Mouse (Mus musculus): ENCODE measurements around the gene Leo1. TPM values are rescaled to one million over a fixed set of nuclear protein-coding genes. Genes with fewer than 3 reads are reported as not detected.

Gene Leo1
- 10 to 100 TPM; 26.1 to 27.1 TPM for total RNA-seq (2021)
- long read RNA-seq, experiment 1, transcript Leo1-201 (12 exons, 2,180 nt) = major isoform, 45 of 52 reads
- long read RNA-seq, experiment 1, partial matches to known transcripts = 3 of 52 reads
- long read RNA-seq, experiment 1, other reads (novel, unspliced or antisense) = 4 of 52 reads
- long read RNA-seq, experiment 2, transcript Leo1-201 (12 exons, 2,180 nt) = major isoform, 17 of 18 reads
- long read RNA-seq, experiment 2, partial matches to known transcripts = 1 of 18 reads
- long read RNA-seq, experiment 2, other reads (novel, unspliced or antisense) = 0 of 18 reads

DNA sequence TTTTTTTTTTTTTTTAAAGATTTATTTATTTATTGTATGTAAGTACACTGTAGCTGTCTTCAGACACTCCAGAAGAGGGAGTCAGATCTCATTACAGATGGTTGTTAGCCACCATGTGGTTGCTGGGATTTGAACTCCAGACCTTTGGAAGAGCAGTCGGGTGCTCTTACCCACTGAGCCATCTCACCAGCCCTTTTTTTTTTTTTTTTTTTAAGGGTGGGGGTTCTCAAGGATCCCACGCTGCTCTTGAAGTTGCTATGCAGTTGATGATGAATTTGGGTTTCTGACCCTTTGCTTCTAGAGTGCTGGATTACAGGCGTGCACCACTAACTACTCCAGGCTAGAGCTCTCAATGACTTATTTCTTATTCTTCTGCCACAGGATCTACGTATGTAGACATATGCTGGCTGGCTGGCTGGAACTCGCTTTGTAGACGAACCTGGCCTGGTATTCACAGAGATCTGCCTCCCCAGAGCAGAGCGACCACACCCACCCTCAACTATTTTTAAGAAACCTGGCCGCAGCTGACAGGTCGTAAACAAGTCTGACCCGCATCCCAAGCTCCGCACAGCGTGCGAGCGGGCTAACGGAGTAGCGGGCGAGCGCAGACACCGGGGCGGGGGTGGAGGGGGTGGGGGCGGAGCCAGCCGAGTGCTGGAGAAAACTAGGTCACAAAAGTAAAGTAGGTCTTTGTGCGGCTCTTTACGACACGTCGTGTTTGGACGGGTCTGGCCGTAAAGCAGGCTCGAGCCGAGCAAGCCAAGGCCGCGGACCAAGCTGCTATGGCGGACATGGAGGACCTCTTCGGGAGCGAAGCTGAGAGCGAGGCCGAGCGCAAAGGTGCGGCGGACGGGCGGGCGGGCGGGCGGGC lies at the start of gene Leo1:
Leo1 (plus strand) TSS at position 729 of the 871 bp plus-strand sequence.
- peak; percentile 90 for DNase-seq

DNA sequence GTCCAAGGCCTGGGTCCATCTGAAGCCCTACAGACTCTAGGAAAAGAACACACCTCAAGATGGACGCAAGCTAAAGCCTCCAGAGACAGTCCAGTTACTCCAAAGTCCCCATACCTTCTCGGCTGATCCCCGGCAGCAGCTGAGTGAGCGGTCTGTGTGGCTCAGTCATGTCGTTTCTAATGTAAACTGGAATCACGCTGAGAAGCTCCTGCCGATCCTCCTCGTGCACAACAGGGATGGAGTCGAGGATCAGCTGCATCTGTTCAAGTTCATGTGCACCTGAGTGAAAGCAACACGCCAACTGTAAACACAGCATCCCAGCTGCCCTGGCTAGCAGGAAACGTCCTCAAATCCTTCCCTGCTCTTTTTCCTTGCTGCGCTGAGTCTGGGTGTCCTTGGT lies 48.1 kb upstream of the Leo1 start:
- no peak for DNase-seq

DNA sequence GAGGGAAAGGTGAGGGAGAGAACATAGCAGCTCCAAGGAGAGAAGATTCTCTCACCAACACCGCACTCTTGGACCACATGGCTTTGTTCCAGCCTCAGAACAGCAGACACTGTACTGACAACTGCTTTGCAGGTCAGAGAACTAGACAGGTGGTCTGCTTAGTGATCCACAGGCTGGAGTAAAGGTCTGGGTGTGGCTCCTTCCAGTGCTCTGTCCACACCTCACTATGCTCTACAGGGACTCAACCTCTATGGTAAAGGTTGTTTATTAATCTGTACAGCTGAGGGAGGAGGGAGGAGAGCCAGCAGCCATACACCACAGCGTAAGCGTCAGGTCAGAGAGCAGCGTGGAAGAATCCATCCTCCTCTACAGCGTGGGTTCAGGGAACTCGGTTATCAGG lies 45.4 kb upstream of the Leo1 start:
- DNase-seq = no peak

- DNase-seq = no peak
These were observed 42.3 kb upstream of the Leo1 start for GRCm38 (mm10) chr9:75399069-75399468.

GRCm38 (mm10) chr9:75400639-75401038 lies 40.7 kb upstream of the Leo1 start:
- peak; percentile 25 for DNase-seq

DNA sequence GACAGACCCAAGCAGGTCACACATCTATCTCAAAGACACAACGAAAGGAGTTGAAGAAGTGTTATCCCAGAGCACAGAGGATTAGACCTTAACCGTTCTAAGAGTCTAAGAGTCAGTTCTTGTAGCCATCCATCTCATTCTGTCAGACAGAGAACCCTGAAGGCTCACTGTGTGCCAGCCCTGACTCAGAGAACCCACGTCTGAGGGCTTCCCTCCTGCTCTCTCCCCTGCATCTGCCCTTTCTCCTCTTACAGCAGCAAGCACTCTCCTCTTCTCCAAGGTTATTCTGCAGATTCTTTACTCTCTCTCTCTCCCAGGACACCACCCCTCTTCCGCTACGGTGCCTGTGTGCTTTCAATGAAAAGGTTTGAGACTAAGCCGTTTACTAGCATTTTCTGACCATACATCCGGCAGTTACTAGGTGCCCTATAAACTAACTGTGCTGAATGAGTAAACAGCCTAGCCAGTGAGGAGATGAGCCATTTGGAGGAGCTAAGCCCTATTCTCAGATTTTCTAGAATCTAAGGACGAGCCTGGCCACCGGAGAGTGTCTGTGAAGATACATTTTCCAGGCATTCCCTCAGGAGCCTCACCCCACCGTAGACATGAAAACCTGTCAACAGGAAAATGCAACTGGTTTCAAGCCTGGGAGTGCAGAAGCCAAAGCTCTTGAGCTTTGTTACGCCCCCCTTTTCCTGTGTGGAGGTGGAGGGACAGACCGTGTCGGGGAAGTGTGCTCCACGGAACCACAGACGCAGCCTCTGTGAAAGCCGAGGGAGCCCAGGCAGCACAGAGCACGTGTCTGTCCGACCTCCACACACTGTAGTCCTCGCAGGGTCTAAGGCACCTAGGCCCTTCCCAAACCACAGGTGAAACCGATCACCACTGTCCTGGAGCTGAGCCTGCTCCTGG lies 39.5 kb upstream of the Leo1 start:
- peak; percentile 12 for DNase-seq

GRCm38 (mm10) chr9:75403520-75403919 lies 37.8 kb upstream of the Leo1 start:
- DNase-seq = no peak

DNA sequence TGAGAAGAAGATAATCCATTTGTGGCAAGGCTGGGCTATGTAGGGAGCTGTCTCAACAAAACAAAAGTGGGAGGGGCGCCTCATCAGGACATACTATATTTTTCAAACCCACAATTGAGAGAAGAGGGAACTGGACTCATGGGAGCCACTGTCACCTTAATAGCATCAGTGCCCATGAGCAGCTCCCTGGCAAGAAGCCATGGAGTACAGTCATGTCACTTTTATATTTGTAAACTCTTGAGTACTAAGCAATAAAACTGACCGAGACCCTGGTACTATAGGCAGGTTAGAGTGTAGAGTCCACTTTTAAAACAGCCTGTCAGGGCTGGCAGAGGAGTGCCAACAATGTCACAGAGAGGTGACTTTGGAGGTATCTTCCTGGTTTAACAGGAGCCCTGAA lies 35.2 kb upstream of the Leo1 start:
- peak; percentile 33 for DNase-seq

DNA sequence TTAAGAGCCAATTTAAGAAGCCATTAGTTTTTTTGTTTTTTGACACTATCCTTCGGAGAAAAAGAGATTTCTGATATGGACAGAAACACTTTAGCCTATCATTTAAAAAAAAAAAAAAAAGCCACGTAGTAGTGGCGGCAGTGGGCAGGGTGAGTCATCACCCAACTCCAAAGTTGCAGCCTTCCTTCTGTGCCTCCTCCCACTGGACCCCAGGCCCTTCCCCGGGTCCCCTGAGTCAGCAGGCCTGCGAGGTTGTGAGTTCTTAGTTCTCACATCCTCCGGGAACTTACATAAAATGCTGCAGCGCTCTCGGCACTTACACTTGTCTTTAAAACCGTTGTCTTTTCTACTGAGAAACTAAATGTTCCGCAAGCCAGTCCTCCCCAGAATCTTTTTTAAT lies 33.5 kb upstream of the Leo1 start:
- DNase-seq = peak; percentile 69

DNA sequence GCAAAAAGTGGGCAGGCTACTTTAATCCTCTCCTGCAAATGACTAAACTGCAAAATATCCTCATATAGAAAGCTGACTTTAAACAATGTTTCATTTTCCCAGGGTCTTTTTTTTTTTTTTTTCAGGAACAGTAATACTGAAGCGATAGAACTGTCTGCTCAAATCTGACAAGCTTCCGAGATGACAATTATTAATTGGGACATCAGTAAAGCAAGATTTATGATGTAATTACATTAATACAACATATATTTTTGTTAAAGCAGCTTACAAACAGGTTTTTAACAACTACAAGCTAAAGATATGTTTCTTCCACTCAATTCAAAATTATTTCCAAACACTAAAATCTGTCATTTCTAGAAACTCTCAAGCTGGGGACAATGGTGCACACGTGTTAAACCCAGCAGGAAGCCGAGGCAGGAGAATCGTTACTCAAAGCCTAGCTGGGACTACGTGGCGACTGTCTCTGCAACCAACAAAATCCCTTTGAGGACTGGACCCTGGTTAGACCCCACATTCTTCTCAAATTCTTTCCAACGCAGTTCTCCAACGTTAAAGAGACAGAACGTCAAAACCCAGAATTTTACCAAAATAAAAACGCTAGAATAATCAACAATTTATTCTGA lies 33.0 kb upstream of the Leo1 start:
- DNase-seq = peak; percentile 12

GRCm38 (mm10) chr9:75409031-75409851 lies 32.1 kb upstream of the Leo1 start:
- DNase-seq = peak; percentile 86

- peak; percentile 99 for DNase-seq
These were observed 31.4 kb upstream of the Leo1 start, which contains the start of gene Mapk6 for GRCm38 (mm10) chr9:75409852-75410378. TSS of gene Mapk6 (minus strand) at chr9:75410005.

DNA sequence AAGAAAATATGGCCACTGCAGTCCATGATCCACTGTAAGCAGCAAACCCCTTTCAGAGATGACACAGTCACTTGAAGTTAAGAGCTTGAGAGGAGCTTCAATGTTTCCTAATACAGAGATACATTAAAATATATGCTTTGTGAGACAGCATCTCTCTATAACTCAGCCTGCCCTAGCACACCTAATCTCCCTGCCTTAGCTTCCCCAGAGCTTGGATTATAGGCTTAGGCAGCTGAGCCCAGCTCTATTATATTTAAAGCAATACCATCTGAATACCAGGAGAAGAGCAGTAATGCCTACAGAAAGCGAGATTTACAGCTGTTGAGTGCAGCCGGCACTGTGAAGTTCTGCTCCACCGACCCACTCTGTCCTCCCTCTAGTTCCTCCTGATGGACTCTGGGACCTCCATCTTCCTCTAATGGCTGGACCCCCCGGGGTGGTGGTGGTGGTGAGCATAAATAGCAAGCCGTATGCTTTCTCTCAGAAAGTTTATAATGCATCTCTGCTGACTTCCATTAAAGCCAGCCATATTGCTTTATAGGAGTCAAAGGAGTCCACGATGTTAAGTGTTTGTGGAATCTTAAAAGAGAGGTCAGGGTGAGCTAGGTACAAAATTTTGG lies 30.3 kb upstream of the Leo1 start:
- DNase-seq = no peak

DNA sequence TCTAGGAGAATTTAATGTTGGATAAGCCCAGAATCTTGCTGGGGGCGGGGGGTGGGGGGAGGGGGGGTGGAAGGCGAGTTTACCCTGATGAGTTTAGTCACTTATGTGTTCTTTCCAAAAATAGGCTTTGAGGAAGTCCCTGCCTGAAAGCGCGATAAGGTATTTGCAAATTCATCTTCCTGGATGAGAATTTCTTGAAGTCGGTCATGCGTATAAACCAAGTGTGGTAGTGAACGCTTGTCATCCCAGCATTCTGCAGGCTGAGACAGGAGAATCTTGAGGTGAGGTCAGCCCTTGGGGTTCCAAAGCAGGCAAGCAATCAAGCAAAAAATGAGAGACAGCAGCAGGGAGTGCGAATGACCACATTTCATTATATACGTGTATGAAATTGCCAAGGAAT lies 29.7 kb upstream of the Leo1 start:
- DNase-seq = no peak

GRCm38 (mm10) chr9:75413206-75413605 lies 28.1 kb upstream of the Leo1 start:
- DNase-seq = no peak

DNA sequence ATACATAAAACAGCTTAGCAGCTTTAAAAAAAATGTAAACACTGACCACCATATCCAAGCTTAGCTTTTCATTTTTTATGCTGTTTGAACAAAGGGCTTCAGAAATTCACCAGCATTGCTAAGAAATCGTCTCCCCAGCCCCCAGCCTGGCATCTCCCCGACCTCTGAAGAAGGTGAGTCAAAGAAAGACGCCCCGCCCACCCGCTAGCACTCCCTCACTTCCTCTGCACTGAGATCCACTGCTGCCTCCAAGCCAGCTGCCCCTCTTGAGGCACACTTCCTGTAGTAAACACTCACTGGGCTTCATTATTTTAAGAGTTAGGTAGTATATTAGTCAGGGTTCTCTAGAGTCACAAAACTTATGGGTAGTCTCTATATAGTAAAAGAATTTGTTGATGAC lies 27.1 kb upstream of the Leo1 start:
- no peak for DNase-seq

- no peak for DNase-seq
These were observed 19.1 kb upstream of the Leo1 start for GRCm38 (mm10) chr9:75422251-75422691.

DNA sequence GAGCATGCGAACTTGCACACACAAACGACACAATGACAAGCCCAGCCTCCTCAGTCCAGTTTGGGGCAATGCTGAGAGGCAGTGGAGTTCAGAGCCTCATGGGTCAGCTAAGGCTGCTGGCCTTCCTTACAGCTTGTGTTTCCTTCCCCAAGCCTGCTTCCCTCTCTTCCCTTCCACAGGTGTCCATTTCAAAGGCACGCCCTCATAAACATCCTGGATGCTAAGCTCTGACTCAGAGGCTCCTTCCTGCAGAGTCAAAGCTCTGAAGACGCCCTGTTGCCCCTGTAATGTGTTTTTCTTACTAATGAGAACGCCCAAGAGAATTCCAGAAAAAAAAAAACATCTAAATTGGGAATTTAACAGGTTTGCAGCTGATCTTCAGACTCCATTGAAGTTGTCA lies 17.6 kb upstream of the Leo1 start:
- DNase-seq = no peak

DNA sequence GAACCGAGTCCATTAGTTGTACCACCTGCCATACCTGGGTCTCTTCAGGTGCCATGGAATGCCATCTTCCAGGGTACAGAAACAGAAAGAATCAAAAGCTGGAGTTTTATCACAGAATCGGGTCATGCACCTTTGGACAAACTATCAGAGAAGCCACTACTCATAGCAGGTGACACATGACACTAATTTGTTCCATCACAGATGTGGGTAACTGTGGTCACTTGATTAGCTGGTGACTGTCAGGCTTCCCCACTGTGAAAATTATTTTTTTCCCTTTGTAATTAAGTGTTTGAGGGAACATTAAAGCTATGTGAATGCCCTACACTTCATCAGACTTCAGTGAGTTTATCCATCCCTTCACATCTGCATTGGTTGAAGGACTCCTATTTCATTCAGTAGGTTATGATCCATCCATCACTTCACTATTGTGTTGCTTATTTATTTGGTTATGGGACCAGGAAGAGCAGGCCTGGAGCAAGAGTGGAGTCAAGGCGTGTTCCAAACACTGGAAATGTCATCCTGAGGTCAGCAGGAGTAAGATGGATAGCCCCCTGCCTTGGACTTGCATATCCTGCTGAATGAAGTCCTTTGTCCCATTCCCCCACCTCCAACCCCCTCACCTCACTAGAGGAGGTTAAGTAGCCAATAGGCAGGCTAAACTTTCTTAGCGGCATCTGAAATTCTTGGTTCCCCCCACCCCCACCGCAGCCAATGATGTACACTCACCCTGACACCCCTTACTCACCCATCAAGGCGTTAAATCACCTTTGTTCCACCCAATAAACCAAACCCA lies 16.8 kb upstream of the Leo1 start:
- no peak for DNase-seq

All from adrenal gland, postnatal 10 days (tissue).